In genomic region chr5:25627086-25627485, GRCm38 (mm10) we compare ENCODE assay signal across 25 mouse cellular contexts.
DNase-seq lines count a peak whose midpoint lies in the region; ATAC-seq and TF ChIP-seq lines count a peak whose summit lies in the region.
"Had no signal": no experiment of that assay in that cellular context is flagged by ENCODE, and none has a peak within 500 bp of the region (broad histone marks: within the 10 kb centered on the region; RNA-seq: fewer than 3 reads in every experiment).

No protein-coding gene starts in this region.

- H3K4me2 ChIP-seq in intestine, embryonic 15.5 days (replicated peaks): no peak overlapping the region
- no peak overlapping the region for H3K4me2 ChIP-seq in intestine, embryonic 16.5 days (ENCODE audit: low read depth, low read length)
- no peak overlapping the region for H3K4me2 ChIP-seq in stomach, embryonic 14.5 days (replicated peaks; ENCODE audit: low read depth, low read length)
- no peak overlapping the region for H3K4me2 ChIP-seq in stomach, postnatal 0 days (replicated peaks; ENCODE audit: low read depth)
- H3K4me2 ChIP-seq: embryonic facial prominence, embryonic 12.5 days; forebrain, embryonic 13.5 days; forebrain, embryonic 15.5 days had no signal

- H3K4me1 ChIP-seq in intestine, embryonic 15.5 days (replicated peaks): no peaks in the 10 kb centered on the region
- no peaks in the 10 kb centered on the region for H3K4me1 ChIP-seq in intestine, embryonic 16.5 days (ENCODE audit: control insufficient read depth, insufficient read depth, low read length)
- H3K4me1 ChIP-seq in stomach, embryonic 14.5 days (ENCODE audit: control insufficient read depth, insufficient read depth, low read length): no peaks in the 10 kb centered on the region
- 0 out of 2 replicates have a peak, but pooled peaks cover 2% of the 10 kb centered on the region for H3K4me1 ChIP-seq in stomach, postnatal 0 days (replicated peaks; ENCODE audit: control insufficient read depth, insufficient read depth)
- H3K4me1 ChIP-seq: embryonic facial prominence, embryonic 10.5 days; embryonic facial prominence, embryonic 12.5 days had no signal

- peak; percentile 40 to 55 for DNase-seq in cerebellum, postnatal 10 days
- DNase-seq in cerebellum, postnatal 4 days (ENCODE audit: low spot score in 2 of 2): no peak
- no peak for DNase-seq in stomach, postnatal 0 days (ENCODE audit: low spot score)
- DNase-seq: adrenal gland, adult 8-10 months; adrenal gland, postnatal 14 days; adrenal gland, postnatal 36 days; B cell, adult 2 months; cerebellum, adult 11-12 months; cerebellum, adult 2 months; cerebellum, adult 9-10 months; cerebellum, postnatal 14 days; cerebellum, postnatal 36 days; forebrain, postnatal 0 days had no signal

- no peaks in the 10 kb centered on the region for H3K9me3 ChIP-seq in intestine, embryonic 15.5 days
- H3K9me3 ChIP-seq in intestine, embryonic 16.5 days (ENCODE audit: control insufficient read depth, low read length): 0 out of 2 replicates have a peak, but pooled peaks cover 3% of the 10 kb centered on the region
- no peaks in the 10 kb centered on the region for H3K9me3 ChIP-seq in stomach, embryonic 14.5 days (ENCODE audit: control insufficient read depth, low read depth, low read length)
- H3K9me3 ChIP-seq in stomach, postnatal 0 days (ENCODE audit: control insufficient read depth, low read length): no peaks in the 10 kb centered on the region
- H3K9me3 ChIP-seq: forebrain, embryonic 13.5 days; forebrain, embryonic 15.5 days had no signal

- no peaks in the 10 kb centered on the region for H3K36me3 ChIP-seq in intestine, embryonic 15.5 days
- no peaks in the 10 kb centered on the region for H3K36me3 ChIP-seq in intestine, embryonic 16.5 days (ENCODE audit: control insufficient read depth, insufficient read depth, low read length)
- H3K36me3 ChIP-seq in stomach, embryonic 14.5 days (ENCODE audit: control insufficient read depth, insufficient read depth, low read length): no peaks in the 10 kb centered on the region
- H3K36me3 ChIP-seq in stomach, postnatal 0 days (ENCODE audit: control insufficient read depth, insufficient read depth, low read length): no peaks in the 10 kb centered on the region
- H3K36me3 ChIP-seq: embryonic facial prominence, embryonic 10.5 days; embryonic facial prominence, embryonic 12.5 days; forebrain, embryonic 15.5 days; G1E had no signal

- no peak overlapping the region for H3K4me3 ChIP-seq in intestine, embryonic 15.5 days (replicated peaks)
- no peak overlapping the region for H3K4me3 ChIP-seq in intestine, embryonic 16.5 days (ENCODE audit: low read length)
- H3K4me3 ChIP-seq in stomach, embryonic 14.5 days (ENCODE audit: low read depth, low read length): no peak overlapping the region
- H3K4me3 ChIP-seq in stomach, postnatal 0 days (ENCODE audit: low read depth, low read length): no peak overlapping the region
- H3K4me3 ChIP-seq: embryonic facial prominence, embryonic 10.5 days; embryonic facial prominence, embryonic 12.5 days; forebrain, embryonic 13.5 days; forebrain, embryonic 15.5 days had no signal

- no peaks in the 10 kb centered on the region for H3K27me3 ChIP-seq in intestine, embryonic 15.5 days (replicated peaks)
- H3K27me3 ChIP-seq in intestine, embryonic 16.5 days (replicated peaks; ENCODE audit: control insufficient read depth, insufficient read depth, low read length): no peaks in the 10 kb centered on the region
- no peaks in the 10 kb centered on the region for H3K27me3 ChIP-seq in stomach, embryonic 14.5 days (ENCODE audit: control insufficient read depth, insufficient read depth, low read length)
- H3K27me3 ChIP-seq in stomach, postnatal 0 days (ENCODE audit: control insufficient read depth, insufficient read depth, low read length): no peaks in the 10 kb centered on the region
- H3K27me3 ChIP-seq: CH12.LX; embryonic facial prominence, embryonic 12.5 days; forebrain, embryonic 13.5 days; forebrain, embryonic 15.5 days; Patski had no signal

- TF ChIP-seq CTCF in stomach, postnatal 0 days (IDR thresholded peaks at IDR 0.05; ENCODE audit: low read depth): no peak

- 51% methylated on average over 5 of the region's 5 CpGs for WGBS in intestine, embryonic 15.5 days
- 45% methylated on average over 5 of the region's 5 CpGs for WGBS in intestine, embryonic 16.5 days
- WGBS in stomach, embryonic 14.5 days: 54% methylated on average over 5 of the region's 5 CpGs
- 65% methylated on average over 3 of the region's 5 CpGs for WGBS in stomach, postnatal 0 days

- H3K27ac ChIP-seq in intestine, embryonic 15.5 days: no peak overlapping the region
- H3K27ac ChIP-seq in intestine, embryonic 16.5 days (ENCODE audit: low read length): no peak overlapping the region
- no peak overlapping the region for H3K27ac ChIP-seq in stomach, embryonic 14.5 days (ENCODE audit: low read length)
- H3K27ac ChIP-seq in stomach, postnatal 0 days (replicated peaks): no peak overlapping the region
- H3K27ac ChIP-seq: embryonic facial prominence, embryonic 10.5 days; embryonic facial prominence, embryonic 12.5 days; forebrain, embryonic 13.5 days; forebrain, embryonic 15.5 days had no signal

- no peak overlapping the region for H3K9ac ChIP-seq in intestine, embryonic 15.5 days
- H3K9ac ChIP-seq in intestine, embryonic 16.5 days (ENCODE audit: low read depth, low read length): no peak overlapping the region
- H3K9ac ChIP-seq in stomach, embryonic 14.5 days (replicated peaks; ENCODE audit: low read depth, low read length): no peak overlapping the region
- no peak overlapping the region for H3K9ac ChIP-seq in stomach, postnatal 0 days (ENCODE audit: low read length)
- H3K9ac ChIP-seq: embryonic facial prominence, embryonic 12.5 days; forebrain, embryonic 13.5 days; forebrain, embryonic 15.5 days; forebrain, postnatal 0 days had no signal

- ATAC-seq in intestine, embryonic 15.5 days: peak; percentile 31; the same call in 1 of the 2 replicates
- ATAC-seq in intestine, embryonic 16.5 days: no peak
- 0 out of 2 replicates have a peak, but pooled peaks have one; percentile 37 for ATAC-seq in stomach, embryonic 14.5 days (ENCODE audit: insufficient number of reproducible peaks, insufficient read depth, low FRiP score, low read depth)
- ATAC-seq in stomach, postnatal 0 days (ENCODE audit: low FRiP score, low TSS enrichment): no peak
- ATAC-seq: activated CD4-positive, CD25-positive, alpha-beta regulatory T cell, adult 4 months; CD4-positive, CD25-positive, alpha-beta regulatory T cell, adult 4 months; forebrain, embryonic 13.5 days; forebrain, embryonic 15.5 days; forebrain, postnatal 0 days; Patski had no signal

- TF ChIP-seq EP300 in stomach, postnatal 0 days (optimal IDR thresholded peaks at IDR 0.05): no peak

Comparison
In these comparisons a context has a peak if more than half of its experiments do, and no peak if none do; other contexts are left out.
1. DNase-seq: peak in cerebellum, postnatal 10 days (2 of 2); none in cerebellum, postnatal 4 days (0 of 2) and stomach, postnatal 0 days (single experiment).
2. ATAC-seq: peak in intestine, embryonic 15.5 days (single experiment) and stomach, embryonic 14.5 days (single experiment); none in intestine, embryonic 16.5 days (single experiment) and stomach, postnatal 0 days (single experiment).